Mouse (Mus musculus): ENCODE results near the gene Rnaseh2a. TPM values are rescaled to one million over a fixed set of nuclear protein-coding genes. Genes with fewer than 3 reads are reported as not detected.
"Not testable (repeated sequence)": the region's sequence is repeated elsewhere in the genome, so short reads cannot be mapped to it uniquely, and the experiment has no call there.

The Rnaseh2a gene
- total RNA-seq, 2 experiments from 2014 or later: 41.1 to 42.1 TPM

- DNase-seq; intact Hi-C loops (cut with DNase I): not testable (repeated sequence)
Measured at GRCm38 (mm10) chr8:84907979-84908378, 61.6 kb downstream of the Rnaseh2a start.

GRCm38 (mm10) chr8:84907493-84907892 lies 62.1 kb downstream of the Rnaseh2a start:
- intact Hi-C loops (cut with DNase I): no loop called here
- DNase-seq: no peak

GRCm38 (mm10) chr8:84907037-84907436 lies 62.5 kb downstream of the Rnaseh2a start:
- intact Hi-C loops (cut with DNase I): no loop called here
- no peak for DNase-seq

Small RNAs within 50 kb of the gene (microRNA-seq; reads per million reads assigned to microRNA genes)
- 5.1 reads per million, percentile 11 among the genes with 10 or more reads in this experiment for gene Gm24197

Other genes starting within 250 kb of the Rnaseh2a start
- not detected for gene G430095P16Rik, start 246.8 kb downstream of the Rnaseh2a start, total RNA-seq (2021)
- gene Nfix, start 169.4 kb downstream of the Rnaseh2a start, total RNA-seq (2021): 100 to 1,000 TPM; 674 to 782 TPM
- 1 to 10 TPM; 4.9 to 5.5 TPM for gene Dand5, start 146.9 kb downstream of the Rnaseh2a start, total RNA-seq (2021)
- gene Gadd45gip1, start 138.2 kb downstream of the Rnaseh2a start, total RNA-seq (2021): 10 to 100 TPM; 18.4 to 18.9 TPM
- gene Rad23a, start 129.1 kb downstream of the Rnaseh2a start, total RNA-seq (2021): 10 to 100 TPM; 44.1 to 49.7 TPM
- gene Calr, start 122.8 kb downstream of the Rnaseh2a start, total RNA-seq (2021): 100 to 1,000 TPM; 528 to 548 TPM
- gene Farsa, start 112.8 kb downstream of the Rnaseh2a start, total RNA-seq (2021): 10 to 100 TPM; 86.2 to 90.4 TPM
- 10 to 100 TPM; 42.0 to 42.4 TPM for gene Syce2, start 97.7 kb downstream of the Rnaseh2a start, total RNA-seq (2021)
- 10 to 100 TPM; 30.8 to 32.7 TPM for gene Gcdh, start 75.8 kb downstream of the Rnaseh2a start, total RNA-seq (2021)
- under 1 TPM in 1 of 2 experiments, not detected in 1; 0.24 TPM for gene Klf1, start 67.8 kb downstream of the Rnaseh2a start, total RNA-seq (2021)
- gene Dnase2a, start 61.2 kb downstream of the Rnaseh2a start, total RNA-seq (2021): 1 to 10 TPM; 2.8 to 4.1 TPM
- 100 to 1,000 TPM; 195 to 210 TPM for gene Mast1, start 32.4 kb downstream of the Rnaseh2a start, total RNA-seq (2021)
- gene Rtbdn, start 22.8 kb downstream of the Rnaseh2a start, total RNA-seq (2021): 1 to 10 TPM; 6.7 to 8.3 TPM
- gene Gm49661, start 334 bp downstream of the Rnaseh2a start, total RNA-seq (2021): not detected
- 100 to 1,000 TPM; 665 to 681 TPM for gene Prdx2, start 180 bp downstream of the Rnaseh2a start, total RNA-seq (2021)
- 10 to 100 TPM; 12.5 to 13.5 TPM for gene Junb, start 9.0 kb upstream of the Rnaseh2a start, total RNA-seq (2021)
- gene Hook2, start 20.8 kb upstream of the Rnaseh2a start, total RNA-seq (2021): 10 to 100 TPM; 28.3 to 32.5 TPM
- not detected for gene Best2, start 44.8 kb upstream of the Rnaseh2a start, total RNA-seq (2021)
- gene Asna1, start 55.5 kb upstream of the Rnaseh2a start, total RNA-seq (2021): 100 to 1,000 TPM; 106 to 107 TPM
- 100 to 1,000 TPM; 158 to 163 TPM for gene Trir, start 57.1 kb upstream of the Rnaseh2a start, total RNA-seq (2021)
- gene Tnpo2, start 67.1 kb upstream of the Rnaseh2a start, total RNA-seq (2021): 100 to 1,000 TPM; 163 to 179 TPM
- gene Fbxw9, start 90.3 kb upstream of the Rnaseh2a start, total RNA-seq (2021): 10 to 100 TPM; 79.0 to 80.0 TPM
- gene Gm5741, start 98.2 kb upstream of the Rnaseh2a start, total RNA-seq (2021): not detected
- gene Dhps, start 102.0 kb upstream of the Rnaseh2a start, total RNA-seq (2021): 10 to 100 TPM; 79.9 to 82.3 TPM
- gene Wdr83os, start 111.0 kb upstream of the Rnaseh2a start, total RNA-seq (2021): 10 to 100 TPM; 60.9 to 61.2 TPM
- 10 to 100 TPM; 21.4 to 21.7 TPM for gene Wdr83, start 111.5 kb upstream of the Rnaseh2a start, total RNA-seq (2021)
- 10 to 100 TPM; 25.2 to 26.5 TPM for gene Man2b1, start 113.5 kb upstream of the Rnaseh2a start, total RNA-seq (2021)
- gene Zfp791, start 153.3 kb upstream of the Rnaseh2a start, total RNA-seq (2021): 1 to 10 TPM; 6.5 to 6.8 TPM
- gene Cks1brt, start 182.2 kb upstream of the Rnaseh2a start, total RNA-seq (2021): not detected

Data from left cerebral cortex, postnatal 4 days (tissue).